Mouse (Mus musculus): ENCODE measurements at regions not wholly inside any gene's neighbourhood (a gene's known extent, or its start where the extent isn't known, plus 50 kb on each side); places are given as distances from the start of the nearest gene placed in this dataset.

GRCm38 (mm10) chr2:73983166-73983565, 72.0 kb upstream of the Atp5g3 start:
- DNase-seq: no peak

GRCm38 (mm10) chr2:73978072-73978471, 66.9 kb upstream of the Atp5g3 start:
- DNase-seq: no peak

GRCm38 (mm10) chr2:73973774-73974173, 62.6 kb upstream of the Atp5g3 start:
- no peak for DNase-seq

- DNase-seq: no peak
Observed at GRCm38 (mm10) chr2:73967618-73968017, 56.5 kb upstream of the Atp5g3 start.

GRCm38 (mm10) chr2:73965595-73965994, 54.5 kb upstream of the Atp5g3 start:
- DNase-seq: peak; percentile 62

Measured in lung, postnatal 10 days (tissue).